Mouse (Mus musculus) intestine, postnatal 0 days (tissue): ENCODE data around the gene Ccin. TPM values are rescaled to one million over a fixed set of nuclear protein-coding genes. Genes with fewer than 3 reads are reported as not detected.

ENCODE experiments used
- ATAC-seq: fragments of 200-750 bp; cut with Nextera tagmentation; 2 replicates; pipeline ENCODE4 v1.8.0; 2017; ENCODE audit warnings: mild to moderate bottlenecking, moderate TSS enrichment, moderate library complexity
- H3K27ac ChIP-seq: fragments of 300-500 bp; sonication (generic); 2 replicates; pipeline ENCODE4 v1.5.1; 2014; ENCODE audit warnings: mild to moderate bottlenecking, low read depth, low read length, moderate library complexity
- H3K27me3 ChIP-seq: fragments of 300-500 bp; sonication (generic); replicated peaks from 2 replicates; pipeline ENCODE4 v1.6.1; 2014; ENCODE audit warnings: low read length, mixed read lengths; ENCODE audit not compliant: control insufficient read depth, insufficient read depth
- H3K36me3 ChIP-seq: fragments of 300-500 bp; sonication (generic); 2 replicates; pipeline ENCODE4 v1.6.1; 2014; ENCODE audit warnings: mild to moderate bottlenecking, moderate library complexity; ENCODE audit not compliant: control insufficient read depth, insufficient read depth
- H3K4me1 ChIP-seq: fragments of 300-500 bp; sonication (generic); replicated peaks from 2 replicates; pipeline ENCODE4 v1.6.1; 2014; ENCODE audit warnings: antibody characterized with exemption, low read length, mixed read lengths; ENCODE audit not compliant: control insufficient read depth, insufficient read depth
- H3K4me2 ChIP-seq: fragments of 300-500 bp; sonication (generic); replicated peaks from 2 replicates; pipeline ENCODE4 v1.6.1; 2014; ENCODE audit warnings: low read depth, mild to moderate bottlenecking, moderate library complexity
- H3K4me3 ChIP-seq: fragments of 300-500 bp; sonication (generic); 2 replicates; pipeline ENCODE4 v1.5.1; 2014; ENCODE audit warnings: low read depth, low read length
- H3K9ac ChIP-seq: fragments of 300-500 bp; sonication (generic); 2 replicates; pipeline ENCODE4 v1.6.1; 2014; ENCODE audit warnings: mild to moderate bottlenecking, low read depth, low read length
- H3K9me3 ChIP-seq: fragments of 300-500 bp; sonication (generic); 2 replicates; pipeline ENCODE4 v1.6.1; 2016; ENCODE audit warnings: mixed run types; ENCODE audit not compliant: control insufficient read depth
- CTCF ChIP-seq: sonication (generic); IDR thresholded peaks from 2 replicates; pipeline ENCODE4 v1.5.1; 2016; ENCODE audit warnings: low read depth, mild to moderate bottlenecking, control low read depth, antibody characterized with exemption, moderate library complexity
- WGBS: fragments of 180-500 bp; shearing (Covaris S2); extraction: QIAGEN DNeasy Blood & Tissue Kit; methylation state at CpG from one replicate; pipeline ENCODE4 v1.1.7; 2014; 5-methylcytosine and 5-hydroxymethylcytosine counted together
- polyA plus RNA-seq: library from polyadenylated mRNA; unstranded; fragments of >200 nt; fragmentation: Nextera tagmentation; extraction: Ambion mirVana; gene quantifications from 2 replicates; pipeline ENCODE4 v1.2.1, GENCODE M21; 2015

The Ccin gene
- polyA plus RNA-seq, 1 experiment from 2014 or later, result not detected

- under 1% methylated on average over 44 of the region's 45 CpGs for WGBS
- peak; percentile 66 for ATAC-seq
- peak; percentile 90 for TF ChIP-seq CTCF
- Histone ChIP-seq H3K9ac (peak within 1 kb of the TSS; percentile 50), H3K4me2 (peak within 1 kb of the TSS; percentile 99), H3K9me3 (no peaks in the 10 kb centered on the region), H3K27ac (peak within 1 kb of the TSS; percentile 37; the same call in 1 of the 2 replicates), H3K4me3 (peak within 1 kb of the TSS; percentile 63), H3K4me1 (peaks cover 7% of the 10 kb centered on the region; the same call in 1 of the 2 replicates), H3K27me3 (no peaks in the 10 kb centered on the region), H3K36me3 (no peaks in the 10 kb centered on the region)
These were observed 25.9 kb upstream of the Ccin start, which contains the start of gene Glipr2 for GRCm38 (mm10) chr4:43957292-43957845. Gene Glipr2, plus strand, starts transcription at chr4:43957401.

DNA sequence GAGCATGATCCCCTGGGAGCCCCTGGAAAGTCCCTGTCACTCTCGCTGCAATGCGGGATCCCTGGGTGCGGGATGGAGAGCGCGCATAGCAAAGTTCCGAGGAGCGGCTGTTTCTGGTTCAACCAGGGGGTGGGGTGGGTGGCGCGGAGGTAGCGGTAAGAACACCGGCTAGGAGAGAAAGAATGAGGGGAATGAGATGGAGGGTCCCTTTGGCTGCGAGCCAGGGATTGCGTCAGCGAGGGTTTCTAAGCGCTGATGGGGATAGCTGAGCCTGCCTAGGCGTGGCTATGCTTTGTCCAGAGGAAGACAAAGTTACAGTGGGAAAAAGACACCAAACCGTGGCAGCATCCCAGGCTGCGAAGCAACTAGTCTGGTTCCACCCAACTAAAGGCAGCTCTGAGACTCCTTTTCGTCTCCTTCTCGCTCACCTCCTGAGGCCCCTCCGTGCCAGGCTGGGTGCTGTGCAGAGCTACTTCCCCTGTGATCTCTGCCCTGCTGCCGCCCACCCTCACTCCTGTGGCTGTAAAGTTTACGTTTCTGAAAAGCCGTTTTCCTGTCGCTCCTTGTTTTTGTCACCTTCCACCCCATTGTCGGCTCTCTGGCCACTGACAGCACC, 25.3 kb upstream of the Ccin start:
- H3K4me1 ChIP-seq, result peaks cover 7% of the 10 kb centered on the region; the same call in 1 of the 2 replicates
- H3K27me3 ChIP-seq, result no peaks in the 10 kb centered on the region
- H3K36me3 ChIP-seq, result no peaks in the 10 kb centered on the region
- under 1% methylated on average over 26 of the region's 26 CpGs for WGBS
- ATAC-seq, result peak; percentile 13; the same call in 1 of the 2 replicates
- TF ChIP-seq CTCF, result no peak
- no peaks in the 10 kb centered on the region for H3K9me3 ChIP-seq
- peak overlapping the region; percentile 37; the same call in 1 of the 2 replicates for H3K27ac ChIP-seq
- peak overlapping the region; percentile 99 for H3K4me2 ChIP-seq
- peak overlapping the region; percentile 50 for H3K9ac ChIP-seq
- peak overlapping the region; percentile 63 for H3K4me3 ChIP-seq

DNA sequence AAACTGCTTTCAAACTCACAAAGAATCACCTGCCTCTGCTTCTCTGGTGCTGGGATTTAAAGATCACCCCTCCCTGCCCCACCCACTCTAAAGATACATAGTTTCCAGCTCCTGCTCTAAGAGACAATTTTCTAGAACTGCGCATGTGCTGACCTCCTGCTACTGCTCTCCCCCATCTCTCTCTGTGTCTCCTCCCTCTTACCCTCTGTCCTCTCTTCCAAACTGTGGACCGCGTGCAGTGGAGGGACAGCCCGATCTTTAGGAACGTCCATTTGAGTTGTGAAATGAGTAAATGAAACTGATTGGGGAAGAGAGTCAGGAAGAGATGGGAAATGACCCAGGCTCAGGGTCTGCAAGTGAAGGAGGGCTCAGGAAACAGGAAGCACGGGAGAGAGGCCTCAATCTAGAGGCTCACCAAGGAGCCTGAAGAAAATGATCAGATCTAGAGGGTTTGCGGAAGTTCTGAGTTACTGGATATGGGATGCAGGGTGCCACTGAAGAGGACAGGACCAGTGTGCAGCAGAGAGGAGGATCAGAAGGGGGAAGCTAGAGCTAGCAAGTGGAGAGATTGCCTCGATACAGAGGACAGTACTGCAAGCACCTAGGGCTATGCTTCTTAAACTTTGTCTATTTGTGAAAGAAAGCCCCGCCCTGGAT, 23.6 kb upstream of the Ccin start:
- Histone ChIP-seq H3K27ac (no peak overlapping the region), H3K4me3 (no peak overlapping the region)
- WGBS, result 34% methylated on average over 9 of the region's 9 CpGs

DNA sequence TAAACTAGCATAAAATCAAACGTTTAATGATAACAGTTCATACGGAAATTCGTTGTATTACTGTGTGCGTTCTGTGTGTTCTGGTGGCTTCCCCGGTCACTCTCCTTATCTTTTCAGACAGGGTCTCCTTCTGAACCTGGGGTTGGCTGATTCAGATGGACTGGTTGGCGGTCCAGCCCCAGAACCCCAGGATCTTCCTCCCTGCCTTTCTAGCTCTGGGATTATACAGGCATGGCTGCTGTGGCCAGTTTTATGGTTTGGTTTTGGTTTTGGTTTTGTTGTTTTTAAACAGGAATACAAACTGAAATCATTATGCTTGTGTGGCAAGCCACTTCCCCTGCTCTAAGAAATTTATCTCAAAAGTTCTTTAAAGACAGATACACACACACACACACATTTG, 23.1 kb upstream of the Ccin start:
- Histone ChIP-seq H3K9me3 (no peaks in the 10 kb centered on the region), H3K27me3 (no peaks in the 10 kb centered on the region), H3K4me1 (peaks cover 19% of the 10 kb centered on the region), H3K36me3 (no peaks in the 10 kb centered on the region), H3K9ac (0 out of 2 replicates have a peak overlapping the region, but pooled peaks have one; percentile 2), H3K27ac (no peak overlapping the region), H3K4me2 (peak overlapping the region; percentile 25), H3K4me3 (no peak overlapping the region)
- TF ChIP-seq CTCF, result no peak
- no peak for ATAC-seq
- WGBS, result 37% methylated on average over 6 of the region's 6 CpGs

More for the DNA sequence above, 23.6 kb upstream of the Ccin start:
- H3K4me2 ChIP-seq, result peak overlapping the region; percentile 25
- peaks cover 14% of the 10 kb centered on the region for H3K4me1 ChIP-seq
- ATAC-seq, result no peak
- no peak for TF ChIP-seq CTCF
- no peaks in the 10 kb centered on the region for H3K9me3 ChIP-seq
- H3K9ac ChIP-seq, result 0 out of 2 replicates have a peak overlapping the region, but pooled peaks have one; percentile 2
- H3K27me3 ChIP-seq, result no peaks in the 10 kb centered on the region
- H3K36me3 ChIP-seq, result no peaks in the 10 kb centered on the region

DNA sequence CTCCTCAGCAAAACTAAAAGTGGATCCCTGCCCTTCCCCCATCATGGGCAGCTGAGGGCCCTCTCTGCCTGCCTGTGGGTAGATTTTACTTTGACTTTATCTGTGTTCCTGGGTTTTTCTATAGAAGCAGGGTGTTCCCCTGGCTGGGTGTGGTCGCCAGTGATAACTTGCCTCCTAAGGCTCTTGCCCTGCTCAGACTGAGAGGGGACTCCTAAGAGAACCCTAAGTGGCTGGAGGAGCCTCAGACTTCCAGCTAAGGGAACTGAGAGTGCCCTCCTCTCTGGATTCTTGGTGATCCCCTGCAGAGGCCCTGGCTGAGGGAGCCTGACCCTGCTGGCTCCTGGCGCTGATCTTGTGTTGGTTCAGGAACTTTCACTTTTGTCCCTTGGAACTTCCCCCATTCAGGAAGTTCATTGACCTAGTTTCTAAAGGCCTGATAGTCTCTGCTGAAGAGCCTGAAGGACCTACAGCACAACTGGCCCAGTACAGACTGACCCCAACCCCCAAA, 18.9 kb upstream of the Ccin start:
- Histone ChIP-seq H3K9me3 (no peaks in the 10 kb centered on the region), H3K27me3 (no peaks in the 10 kb centered on the region), H3K4me3 (no peak overlapping the region), H3K27ac (peak overlapping the region; percentile 41), H3K9ac (no peak overlapping the region), H3K36me3 (no peaks in the 10 kb centered on the region; the same call in 1 of the 2 replicates), H3K4me2 (peak overlapping the region; percentile 40), H3K4me1 (peaks cover 20% of the 10 kb centered on the region; the same call in 1 of the 2 replicates)
- TF ChIP-seq CTCF, result no peak
- peak; percentile 39; the same call in 1 of the 2 replicates for ATAC-seq
- 33% methylated on average over 2 of the region's 2 CpGs for WGBS
